8 mouse cellular contexts compared by ENCODE assay signal in genomic region chr6:72667021-72667420, GRCm38 (mm10). TPM values are rescaled to one million over a fixed set of nuclear protein-coding genes. Genes with fewer than 3 reads are reported as not detected.
DNase-seq lines count a peak whose midpoint lies in the region; ATAC-seq lines count a peak whose summit lies in the region.

No protein-coding gene starts in this region.

- ATAC-seq in cerebellum, adult (ENCODE audit: insufficient number of reproducible peaks, low FRiP score, low TSS enrichment) = no peak
- ATAC-seq in neural tube, embryonic 15.5 days (ENCODE audit: low FRiP score) = no peak; the same call in 1 of the 2 replicates

- no peak overlapping the region for H3K4me2 ChIP-seq in neural tube, embryonic 15.5 days

- no peak overlapping the region for H3K4me3 ChIP-seq in neural tube, embryonic 15.5 days (replicated peaks)

- no peaks in the 10 kb centered on the region for H3K27me3 ChIP-seq in neural tube, embryonic 15.5 days (replicated peaks)

- no peaks in the 10 kb centered on the region for H3K36me3 ChIP-seq in neural tube, embryonic 15.5 days

- H3K9me3 ChIP-seq in neural tube, embryonic 15.5 days (replicated peaks) = no peaks in the 10 kb centered on the region

- peak; percentile 12 for DNase-seq in cerebellum, adult 8-10 months
- DNase-seq in neural tube, embryonic 10.5 days (ENCODE audit: extremely low spot score, low spot score) = no peak
- peak; percentile 25 for DNase-seq in c-Kit-positive CD71-positive TER-119-negative erythroid progenitor cells, embryonic 14.5 days (ENCODE audit: low read depth)
- peak; percentile 70 to 84 for DNase-seq in gastrocnemius, postnatal 4 days (ENCODE audit: low spot score in 2 of 2)
- peak; percentile 66 to 75 for DNase-seq in lung, adult 18-20 months
- DNase-seq in thymus, postnatal 10 days (ENCODE audit: low spot score in 2 of 2) = peak; percentile 36 to 70

- H3K4me1 ChIP-seq in neural tube, embryonic 15.5 days = peaks cover 9% of the 10 kb centered on the region

- peak overlapping the region; percentile 37; the same call in 1 of the 2 replicates for H3K27ac ChIP-seq in neural tube, embryonic 15.5 days (replicated peaks)

- H3K9ac ChIP-seq in neural tube, embryonic 15.5 days (replicated peaks) = no peak overlapping the region

- 42% methylated on average over 4 of the region's 4 CpGs for whole genome bisulfite sequencing in neural tube, embryonic 15.5 days

RNA-seq across cellular contexts. Expression of gene Tgoln1, which starts 50.2 kb away (rescaled TPM):
- 36.3 and 38.0 TPM in 2 replicates for polyA plus RNA-seq in neural tube, embryonic 15.5 days (2015; fragmentation: Nextera tagmentation; extraction: Ambion mirVana)
- 10 to 100 TPM; 26.5 to 27.9 TPM for total RNA-seq in gastrocnemius, postnatal 4 days (2021)
